Mouse (Mus musculus) testis, adult 2 months (tissue): ENCODE measurements around the gene Babam2.

Experiments used
- CTCF ChIP-seq: fragments of 200-500 bp; IDR thresholded peaks from 2 replicates; pipeline ENCODE4 v1.5.1; 2012; ENCODE audit warnings: low read depth, mild to moderate bottlenecking, inconsistent platforms, low read length, moderate library complexity; ENCODE audit not compliant: control insufficient read depth, insufficient read depth, insufficient replicate concordance
- POLR2A ChIP-seq: fragments of 200-500 bp; IDR thresholded peaks from 2 replicates; pipeline ENCODE4 v1.6.1; 2012; ENCODE audit warnings: low read depth, mild to moderate bottlenecking, inconsistent platforms, low read length, moderate library complexity; ENCODE audit not compliant: control insufficient read depth

GRCm38 (mm10) chr5:31765824-31766223, 68.3 kb downstream of the Babam2 start:
- TF ChIP-seq CTCF (no peak), POLR2A (no peak)
